Mouse (Mus musculus) urinary bladder, postnatal 4 days (tissue): ENCODE measurements around the gene Bbs5.
"Not testable (repeated sequence)": the region's sequence is repeated elsewhere in the genome, so short reads cannot be mapped to it uniquely, and the experiment has no call there.

Experiments
- DNase-seq, 2 experiments: peaks; one replicate each; pipeline ENCODE4 v3.0.0; 2021 to 2022; ENCODE audit warnings: low spot score in 2 of 2

Bbs5 gene

GRCm38 (mm10) chr2:69669853-69670252 lies 22.9 kb downstream of the Bbs5 start, which contains the start of gene Klhl41:
TSS of gene Klhl41 (plus strand) at chr2:69670120.
- DNase-seq = no peak

GRCm38 (mm10) chr2:69673723-69674122 lies 26.8 kb downstream of the Bbs5 start:
- no peak for DNase-seq

- DNase-seq = no peak
These were observed 28.3 kb downstream of the Bbs5 start for GRCm38 (mm10) chr2:69675266-69675665.

GRCm38 (mm10) chr2:69676713-69677112 lies 29.7 kb downstream of the Bbs5 start:
- no peak for DNase-seq

GRCm38 (mm10) chr2:69677215-69677614 lies 30.2 kb downstream of the Bbs5 start:
- DNase-seq = not testable (repeated sequence)

- no peak for DNase-seq
These were observed 33.0 kb downstream of the Bbs5 start for GRCm38 (mm10) chr2:69679990-69680389.

GRCm38 (mm10) chr2:69681931-69682330 lies 35.0 kb downstream of the Bbs5 start:
- no peak for DNase-seq

- DNase-seq = no peak
These were observed 36.2 kb downstream of the Bbs5 start for GRCm38 (mm10) chr2:69683036-69683805.

- DNase-seq = no peak
These were observed 37.5 kb downstream of the Bbs5 start for GRCm38 (mm10) chr2:69684488-69684887.

GRCm38 (mm10) chr2:69690214-69690613 lies 43.2 kb downstream of the Bbs5 start:
- no peak for DNase-seq

GRCm38 (mm10) chr2:69690843-69691242 lies 43.9 kb downstream of the Bbs5 start:
- DNase-seq = no peak

- DNase-seq = no peak
These were observed 46.5 kb downstream of the Bbs5 start for GRCm38 (mm10) chr2:69693501-69693900.

GRCm38 (mm10) chr2:69700446-69700845 lies 53.5 kb downstream of the Bbs5 start:
- no peak for DNase-seq

GRCm38 (mm10) chr2:69712171-69712570 lies 65.2 kb downstream of the Bbs5 start:
- DNase-seq = no peak

GRCm38 (mm10) chr2:69712981-69713625 lies 66.1 kb downstream of the Bbs5 start, which contains the start of gene Fastkd1:
TSS of gene Fastkd1 (minus strand) at chr2:69713516.
- DNase-seq = peak; percentile 76

GRCm38 (mm10) chr2:69713626-69714014 lies 66.6 kb downstream of the Bbs5 start:
- DNase-seq = no peak

GRCm38 (mm10) chr2:69714126-69714525 lies 67.2 kb downstream of the Bbs5 start:
- DNase-seq = no peak

GRCm38 (mm10) chr2:69716483-69716882 lies 69.5 kb downstream of the Bbs5 start:
- no peak for DNase-seq
